ENCODE assay signal across 13 mouse cellular contexts in genomic region chr1:135698046-135698445, GRCm38 (mm10). TPM values are rescaled to one million over a fixed set of nuclear protein-coding genes. Genes with fewer than 3 reads are reported as not detected.
DNase-seq lines count a peak whose midpoint lies in the region; ATAC-seq and TF ChIP-seq lines count a peak whose summit lies in the region.
"Had no signal": no experiment of that assay in that cellular context is flagged by ENCODE, and none has a peak within 500 bp of the region (broad histone marks: within the 10 kb centered on the region; RNA-seq: fewer than 3 reads in every experiment).

No protein-coding gene starts in this region.

- H3K27me3 ChIP-seq in heart, embryonic 15.5 days: no peaks in the 10 kb centered on the region
- no peaks in the 10 kb centered on the region for H3K27me3 ChIP-seq in ES-Bruce4 (ENCODE audit: control insufficient read depth, insufficient read depth, low read length, poor library complexity, severe bottlenecking)
- H3K27me3 ChIP-seq in embryonic facial prominence, embryonic 10.5 days (replicated peaks; ENCODE audit: low read depth, poor library complexity, severe bottlenecking): peaks cover 35% of the 10 kb centered on the region
- no peaks in the 10 kb centered on the region for H3K27me3 ChIP-seq in hindbrain, postnatal 0 days (ENCODE audit: insufficient read depth, low read length)

- 0 out of 2 replicates have a peak overlapping the region, but pooled peaks have one; percentile 68 for H3K4me2 ChIP-seq in heart, embryonic 15.5 days
- H3K4me2 ChIP-seq in hindbrain, postnatal 0 days (ENCODE audit: low read depth, low read length): no peak overlapping the region

- 30% methylated on average over 6 of the region's 6 CpGs for WGBS in heart, embryonic 15.5 days
- WGBS in embryonic facial prominence, embryonic 10.5 days: 29% methylated on average over 6 of the region's 6 CpGs
- 26% methylated on average over 6 of the region's 6 CpGs for WGBS in hindbrain, postnatal 0 days

- H3K9ac ChIP-seq in heart, embryonic 15.5 days: no peak overlapping the region
- H3K9ac ChIP-seq in ES-Bruce4 (ENCODE audit: low read depth, poor library complexity, severe bottlenecking): peak overlapping the region; percentile 24; the same call in 1 of the 2 replicates
- no peak overlapping the region for H3K9ac ChIP-seq in hindbrain, postnatal 0 days (replicated peaks; ENCODE audit: low read length)

- H3K4me3 ChIP-seq in heart, embryonic 15.5 days: no peak overlapping the region
- no peak overlapping the region for H3K4me3 ChIP-seq in ES-Bruce4 (ENCODE audit: low read depth, low read length)
- H3K4me3 ChIP-seq in embryonic facial prominence, embryonic 10.5 days: peak overlapping the region; percentile 48
- no peak overlapping the region for H3K4me3 ChIP-seq in hindbrain, postnatal 0 days (ENCODE audit: low read length)

- H3K27ac ChIP-seq in heart, embryonic 15.5 days: 0 out of 2 replicates have a peak overlapping the region, but pooled peaks have one; percentile 32
- no peak overlapping the region for H3K27ac ChIP-seq in ES-Bruce4 (ENCODE audit: insufficient read depth, low read length)
- no peak overlapping the region for H3K27ac ChIP-seq in embryonic facial prominence, embryonic 10.5 days (replicated peaks)
- H3K27ac ChIP-seq in hindbrain, postnatal 0 days: peak overlapping the region; percentile 32; the same call in 1 of the 2 replicates

- no peaks in the 10 kb centered on the region for H3K36me3 ChIP-seq in heart, embryonic 15.5 days
- no peaks in the 10 kb centered on the region for H3K36me3 ChIP-seq in ES-Bruce4 (ENCODE audit: control insufficient read depth, insufficient read depth, low read length, poor library complexity, severe bottlenecking)
- no peaks in the 10 kb centered on the region for H3K36me3 ChIP-seq in embryonic facial prominence, embryonic 10.5 days (replicated peaks)
- no peaks in the 10 kb centered on the region for H3K36me3 ChIP-seq in hindbrain, postnatal 0 days (ENCODE audit: insufficient read depth, low read length)

- no peak for TF ChIP-seq POLR2A in ES-Bruce4 (IDR thresholded peaks at IDR 0.05; ENCODE audit: insufficient read depth, low read length)

- no peak for TF ChIP-seq EP300 in ES-Bruce4 (IDR thresholded peaks at IDR 0.05; ENCODE audit: insufficient read depth, low read depth, low read length)

- no peak for DNase-seq in heart, adult 8-10 months (ENCODE audit: low spot score)
- DNase-seq in embryonic facial prominence, embryonic 10.5 days (ENCODE audit: low spot score): no peak
- DNase-seq in hindbrain, postnatal 0 days (ENCODE audit: low spot score): no peak
- no peak for DNase-seq in urinary bladder, postnatal 10 days (ENCODE audit: low spot score)
- no peak for DNase-seq in T-cell, adult 2 months (ENCODE audit: low spot score)
- DNase-seq: adrenal gland, postnatal 36 days; cerebellum, adult 18-20 months; gastrocnemius, postnatal 36 days; kidney, postnatal 36 days; lung, postnatal 36 days had no signal

- ATAC-seq in heart, embryonic 15.5 days (replicated peaks; ENCODE audit: insufficient number of reproducible peaks, insufficient read depth, low FRiP score, low read depth): no peak
- no peak for ATAC-seq in hindbrain, postnatal 0 days
- ATAC-seq in activated CD4-positive, CD25-positive, alpha-beta regulatory T cell, adult 4 months: no peak

- no peak for TF ChIP-seq CTCF in ES-Bruce4 (IDR thresholded peaks at IDR 0.05; ENCODE audit: low read depth, low read length)
- TF ChIP-seq CTCF in hindbrain, postnatal 0 days (IDR thresholded peaks at IDR 0.05; ENCODE audit: low read depth): no peak

- peaks cover 26% of the 10 kb centered on the region for H3K4me1 ChIP-seq in heart, embryonic 15.5 days (replicated peaks)
- H3K4me1 ChIP-seq in ES-Bruce4 (ENCODE audit: control insufficient read depth, insufficient read depth, low read length): peaks cover 4% of the 10 kb centered on the region
- peaks cover 24% of the 10 kb centered on the region for H3K4me1 ChIP-seq in embryonic facial prominence, embryonic 10.5 days
- peaks cover 3% of the 10 kb centered on the region; the same call in 1 of the 2 replicates for H3K4me1 ChIP-seq in hindbrain, postnatal 0 days (ENCODE audit: insufficient read depth, low read length)

- H3K9me3 ChIP-seq in heart, embryonic 15.5 days (replicated peaks): no peaks in the 10 kb centered on the region
- H3K9me3 ChIP-seq in ES-Bruce4 (replicated peaks; ENCODE audit: control insufficient read depth, insufficient read depth, low read length, poor library complexity, severe bottlenecking): no peaks in the 10 kb centered on the region
- peaks cover 7% of the 10 kb centered on the region; the same call in 1 of the 2 replicates for H3K9me3 ChIP-seq in embryonic facial prominence, embryonic 10.5 days
- H3K9me3 ChIP-seq in hindbrain, postnatal 0 days (ENCODE audit: low read length): no peaks in the 10 kb centered on the region

RNA-seq across cellular contexts. Expression of gene Csrp1, which starts 21.8 kb away (rescaled TPM):
- polyA plus RNA-seq in heart, embryonic 15.5 days (2015; fragmentation: Nextera tagmentation; extraction: Ambion mirVana): 149 and 169 TPM in 2 replicates
- 10 to 100 TPM; 36.0 to 45.8 (median 40.9) TPM for total RNA-seq in heart, adult 8-10 months (2022)
- 178 and 190 TPM in 2 replicates for polyA plus RNA-seq in ES-Bruce4 (2011; ENCODE audit: insufficient read depth, insufficient read length, low read depth, missing spikeins)
- 47.4 and 51.9 TPM in 2 replicates for polyA plus RNA-seq in embryonic facial prominence, embryonic 10.5 days (2016; fragmentation: Nextera tagmentation; extraction: Ambion mirVana)
- 93.1 and 95.2 TPM in 2 replicates for total RNA-seq in hindbrain, postnatal 0 days (2014; rRNA removed)
- 33.0 and 35.2 TPM in 2 replicates for polyA plus RNA-seq in hindbrain, postnatal 0 days (2015; fragmentation: Nextera tagmentation; extraction: Ambion mirVana)
- 10 to 100 TPM; 14.5 to 35.2 TPM for polyA plus RNA-seq in activated CD4-positive, CD25-positive, alpha-beta regulatory T cell, adult 4 months (2017; shearing (Covaris generic))

Comparison
In these comparisons a context has a peak if more than half of its experiments do, and no peak if none do; other contexts are left out.
1. H3K27ac ChIP-seq: peak in heart, embryonic 15.5 days (single experiment) and hindbrain, postnatal 0 days (single experiment); none in ES-Bruce4 (single experiment) and embryonic facial prominence, embryonic 10.5 days (single experiment).